Mouse (Mus musculus): Measurements from ENCODE around the gene Cpa1.
A peak's percentile ranks its signal among the peaks of the same experiment; 100 is the strongest.

The Cpa1 gene

GRCm38 (mm10) chr6:30674714-30675280 lies 35.8 kb downstream of the Cpa1 start:
- no peak for DNase-seq

- DNase-seq = no peak
Observed at GRCm38 (mm10) chr6:30675281-30675771, 36.3 kb downstream of the Cpa1 start.

DNA sequence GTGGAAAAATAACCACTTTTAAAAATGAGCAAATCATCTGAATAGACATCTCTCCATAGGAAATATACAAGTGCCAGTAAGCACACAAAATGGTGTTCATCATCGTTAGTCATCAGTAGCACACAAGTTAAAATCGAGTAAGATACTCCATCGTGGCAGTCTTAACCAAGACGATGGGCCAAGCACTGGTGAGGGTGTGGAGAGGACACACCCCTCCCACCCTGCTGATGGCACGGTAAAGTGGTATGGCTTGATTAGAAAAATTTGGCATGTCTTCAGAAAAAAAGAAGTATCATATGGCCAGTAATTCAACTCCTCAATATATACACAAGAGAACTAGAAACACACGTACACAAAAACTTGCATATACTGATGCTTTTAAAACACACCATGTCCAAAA lies 37.5 kb downstream of the Cpa1 start:
- DNase-seq = no peak

DNA sequence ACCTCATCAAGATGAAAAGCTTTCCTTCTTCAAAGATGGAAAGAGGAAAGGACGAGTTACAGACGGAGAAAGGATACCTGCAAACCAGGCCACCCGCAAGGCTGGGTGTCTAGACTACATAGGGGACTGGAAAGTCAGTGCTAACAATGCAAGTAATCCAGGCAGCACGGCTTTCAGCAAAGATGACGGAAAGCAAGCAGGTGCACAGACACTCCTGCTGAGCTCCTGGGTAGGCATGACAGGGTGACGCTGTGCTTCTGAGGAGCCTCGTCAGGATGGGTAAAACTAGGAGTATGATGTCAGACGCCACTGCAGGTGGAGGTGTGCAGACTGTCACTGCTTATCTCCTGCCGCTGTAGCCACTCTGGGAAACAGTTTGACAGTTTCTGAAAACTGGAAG lies 38.6 kb downstream of the Cpa1 start:
- no peak for DNase-seq

DNA sequence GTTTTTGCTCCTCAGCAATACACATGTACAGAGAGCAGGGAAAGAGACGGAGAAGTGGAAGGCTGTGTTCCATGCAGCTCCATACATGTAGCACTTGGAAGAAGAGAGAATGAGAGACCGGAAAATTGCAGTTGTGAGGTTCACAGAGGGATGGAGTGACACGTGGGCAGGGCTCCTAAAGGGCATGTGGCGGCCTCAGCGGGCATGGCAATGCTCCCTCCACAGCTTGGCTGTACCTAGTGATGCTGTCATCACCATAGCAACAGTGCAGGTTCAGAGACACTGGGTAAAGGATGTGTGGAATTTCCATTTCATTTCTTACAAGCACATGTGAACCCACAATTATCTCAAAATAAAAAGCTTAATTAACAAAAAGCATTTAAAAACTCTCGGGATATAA lies 39.5 kb downstream of the Cpa1 start:
- DNase-seq = no peak

GRCm38 (mm10) chr6:30679567-30679966 lies 40.5 kb downstream of the Cpa1 start:
- no peak for DNase-seq

- no peak for DNase-seq
Observed at GRCm38 (mm10) chr6:30680442-30680841, 41.4 kb downstream of the Cpa1 start.

- peak; percentile 81 for DNase-seq
Observed at GRCm38 (mm10) chr6:30681935-30682900, 43.2 kb downstream of the Cpa1 start.

DNA sequence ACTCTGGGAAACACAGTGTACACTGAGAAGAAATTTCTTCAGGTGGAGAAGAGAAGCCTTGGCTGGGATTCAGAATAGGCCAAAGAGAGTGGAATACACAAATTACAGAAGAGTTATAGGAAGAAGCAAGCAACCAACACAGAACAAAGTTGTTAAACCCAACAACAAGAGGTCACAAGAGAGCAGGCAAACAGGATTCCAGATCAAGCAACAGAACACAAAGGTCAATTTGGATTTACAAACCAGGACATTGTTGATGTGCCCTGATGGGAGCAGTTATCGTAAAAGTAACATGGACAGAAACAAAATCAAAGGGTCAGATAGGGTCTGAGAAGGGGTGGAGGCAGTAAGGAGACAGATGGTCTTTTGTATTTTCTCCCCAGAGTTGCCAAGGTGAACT lies 45.6 kb downstream of the Cpa1 start:
- no peak for DNase-seq

DNA sequence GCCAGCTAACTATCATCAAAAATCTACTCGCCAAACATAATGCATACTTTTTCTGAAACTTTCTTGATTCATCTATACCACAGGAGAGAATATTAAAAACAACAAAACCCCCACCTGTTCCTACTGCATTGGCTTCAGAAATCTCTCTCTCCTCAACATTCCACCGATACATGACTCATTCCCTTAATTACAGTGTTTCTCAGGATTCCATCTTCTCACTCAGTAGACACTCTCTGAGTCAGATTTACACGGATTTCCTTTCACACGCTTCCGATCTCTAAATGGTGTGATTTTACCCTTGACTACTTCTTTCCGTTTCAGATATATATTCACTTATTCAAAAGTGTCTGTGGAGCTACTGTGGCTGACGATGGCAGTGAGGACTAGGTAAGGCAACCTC lies 48.2 kb downstream of the Cpa1 start:
- no peak for DNase-seq

DNA sequence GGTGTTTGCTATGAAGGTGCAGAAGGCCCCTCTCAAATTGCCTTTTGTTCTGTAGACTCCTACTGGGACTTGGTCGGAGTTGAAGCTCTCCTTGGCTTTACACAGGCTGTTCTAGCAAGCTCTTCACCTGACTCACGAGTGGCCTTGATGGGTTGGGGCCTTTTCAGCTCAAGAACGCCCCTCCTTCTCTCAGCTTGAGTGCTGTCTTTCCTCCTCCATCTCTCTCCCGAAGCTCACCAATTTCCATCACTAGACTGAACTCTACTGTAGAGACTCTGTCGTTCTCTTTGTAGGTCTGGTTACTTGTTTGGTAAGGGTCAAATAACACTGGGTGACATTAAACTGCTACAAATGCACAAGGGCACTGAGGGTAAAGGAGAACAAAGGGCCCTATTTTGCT lies 53.8 kb downstream of the Cpa1 start:
- no peak for DNase-seq

DNA sequence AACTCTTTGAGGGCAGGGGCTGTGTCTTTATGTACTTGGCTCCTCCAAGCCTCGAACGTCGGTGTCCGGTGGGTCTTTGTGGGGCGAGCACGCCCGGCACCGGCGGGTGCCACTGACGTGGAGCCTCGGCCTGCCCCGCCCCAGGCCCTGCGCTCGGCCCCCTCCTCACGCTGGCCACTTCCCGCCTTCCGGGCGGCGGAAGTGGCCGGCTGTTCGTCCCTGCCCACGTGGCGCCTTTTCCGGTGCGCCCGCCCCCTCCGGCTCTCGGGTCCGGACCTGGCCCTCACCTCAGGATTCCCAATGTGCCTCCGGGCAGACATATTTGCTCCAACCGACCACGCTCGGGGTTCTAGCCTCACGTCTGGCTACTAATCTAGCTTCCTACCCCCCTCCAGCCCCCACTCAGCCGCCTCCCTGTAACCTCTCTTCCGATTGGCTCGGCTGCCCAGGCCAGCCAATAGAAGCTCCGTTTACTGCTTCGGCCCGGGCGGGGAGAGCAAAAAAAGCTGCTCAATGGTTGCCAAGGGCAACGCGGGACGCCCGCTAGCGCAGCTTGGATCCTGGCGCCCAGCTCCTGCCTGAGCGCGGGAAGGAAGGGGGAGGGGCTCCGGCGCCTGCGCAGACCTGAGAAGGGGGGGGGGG lies 54.5 kb downstream of the Cpa1 start, which contains the start of gene Cep41:
Gene Cep41 (minus strand): TSS at position 400 of the 642 bp plus-strand sequence.
- DNase-seq = peak; percentile 98

DNA sequence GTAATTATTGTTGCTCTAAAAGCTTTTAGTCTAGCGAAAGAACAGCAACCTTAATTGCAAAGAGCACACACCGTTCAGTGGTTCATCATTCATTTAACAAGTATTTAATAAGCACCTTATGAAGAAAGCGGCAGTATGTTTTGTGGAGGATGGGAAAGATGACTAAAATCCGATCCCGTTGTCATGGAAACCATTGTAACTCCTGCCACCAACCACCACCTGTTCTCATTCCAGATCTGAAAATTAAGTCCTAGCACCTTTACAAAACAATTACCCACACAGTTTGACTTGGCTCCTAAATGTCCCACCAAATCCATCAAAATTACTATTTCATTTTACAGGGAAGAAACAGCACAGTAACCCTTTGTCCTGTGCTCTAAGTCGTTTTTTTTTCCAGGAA lies 55.2 kb downstream of the Cpa1 start:
- no peak for DNase-seq

All from embryo, embryonic 11 days (tissue).